Mouse (Mus musculus) olfactory bulb, adult 2 months (tissue): ENCODE measurements around the gene Tmem117. TPM values are rescaled to one million over a fixed set of nuclear protein-coding genes. Genes with fewer than 3 reads are reported as not detected.

Source experiments
- H3K27ac ChIP-seq: fragments of 200-500 bp; 2 replicates; pipeline ENCODE4 v1.5.1; 2012; ENCODE audit warnings: low read depth, low read length; ENCODE audit not compliant: insufficient read depth
- H3K4me1 ChIP-seq: fragments of 200-500 bp; 2 replicates; pipeline ENCODE4 v1.6.1; 2012; ENCODE audit warnings: low read length; ENCODE audit not compliant: control insufficient read depth, insufficient read depth
- H3K4me3 ChIP-seq: fragments of 200-500 bp; 2 replicates; pipeline ENCODE4 v1.5.1; 2012; ENCODE audit warnings: mild to moderate bottlenecking, low read depth, low read length, moderate library complexity; ENCODE audit not compliant: insufficient read depth
- CTCF ChIP-seq: fragments of 200-500 bp; IDR thresholded peaks from 2 replicates; pipeline ENCODE4 v1.5.1; 2012; ENCODE audit warnings: low read depth, mild to moderate bottlenecking, low read length, moderate library complexity; ENCODE audit not compliant: insufficient read depth
- POLR2A ChIP-seq: fragments of 200-500 bp; IDR thresholded peaks from 2 replicates; pipeline ENCODE4 v1.6.1; 2012; ENCODE audit warnings: mild to moderate bottlenecking, low read depth, low read length, moderate library complexity; ENCODE audit not compliant: insufficient read depth
- WGBS: fragments of 180-500 bp; shearing (Covaris S2); methylation state at CpG from one replicate; pipeline ENCODE4 v1.1.7; 2018; 5-methylcytosine and 5-hydroxymethylcytosine counted together
- polyA plus RNA-seq: library from polyadenylated mRNA; stranded (reverse); fragments of >200 nt; gene quantifications from 2 replicates; pipeline ENCODE4 v1.2.4, GENCODE M21; 2012; ENCODE audit warnings: low replicate concordance; ENCODE audit not compliant: missing spikeins, insufficient read depth, insufficient read length

Tmem117 gene
- not detected in 2 replicates for polyA plus RNA-seq

- TF ChIP-seq CTCF (no peak), POLR2A (no peak)
- H3K27ac ChIP-seq, result peak within 1 kb of the TSS; percentile 71
- 4% methylated on average over 96 of the region's 96 CpGs for WGBS
- peak within 1 kb of the TSS; percentile 69 for H3K4me3 ChIP-seq
- peaks cover 5% of the 10 kb centered on the region; the same call in 1 of the 2 replicates for H3K4me1 ChIP-seq
These were observed at the start of gene Tmem117 for GRCm38 (mm10) chr15:94628830-94629601. TSS of gene Tmem117 (plus strand) at chr15:94629232.

GRCm38 (mm10) chr15:94582000-94582593, 46.9 kb upstream of the Tmem117 start:
- 41% methylated on average over 7 of the region's 7 CpGs for WGBS
- H3K27ac ChIP-seq, result no peak overlapping the region
- peaks cover 2% of the 10 kb centered on the region; the same call in 1 of the 2 replicates for H3K4me1 ChIP-seq
- TF ChIP-seq POLR2A (no peak), CTCF (no peak)
- H3K4me3 ChIP-seq, result no peak overlapping the region

- TF ChIP-seq POLR2A (no peak), CTCF (no peak)
- Histone ChIP-seq H3K4me3 (no peak overlapping the region), H3K27ac (no peak overlapping the region), H3K4me1 (peaks cover 4% of the 10 kb centered on the region; the same call in 1 of the 2 replicates)
- 85% methylated on average over 10 of the region's 10 CpGs for WGBS
These were observed 45.9 kb upstream of the Tmem117 start for GRCm38 (mm10) chr15:94583153-94583552.

GRCm38 (mm10) chr15:94584738-94585137, 44.3 kb upstream of the Tmem117 start:
- Histone ChIP-seq H3K4me1 (peaks cover 4% of the 10 kb centered on the region; the same call in 1 of the 2 replicates), H3K27ac (no peak overlapping the region), H3K4me3 (no peak overlapping the region)
- 85% methylated on average over 4 of the region's 4 CpGs for WGBS
- TF ChIP-seq CTCF, result no peak
- no peak for TF ChIP-seq POLR2A

GRCm38 (mm10) chr15:94587826-94588715, 41.0 kb upstream of the Tmem117 start:
- H3K4me1 ChIP-seq, result peaks cover 4% of the 10 kb centered on the region; the same call in 1 of the 2 replicates
- TF ChIP-seq POLR2A, result no peak
- TF ChIP-seq CTCF, result no peak
- H3K4me3 ChIP-seq, result no peak overlapping the region
- WGBS, result 74% methylated on average over 9 of the region's 9 CpGs
- H3K27ac ChIP-seq, result no peak overlapping the region

GRCm38 (mm10) chr15:94589219-94590075, 39.6 kb upstream of the Tmem117 start, which contains the start of gene Twf1:
TSS of gene Twf1 (minus strand) at chr15:94589889.
- TF ChIP-seq CTCF (no peak), POLR2A (peak; percentile 69; the same call in 1 of the 2 replicates)
- Histone ChIP-seq H3K4me3 (peak within 1 kb of the TSS; percentile 85), H3K27ac (peak within 1 kb of the TSS; percentile 53; the same call in 1 of the 2 replicates), H3K4me1 (peaks cover 4% of the 10 kb centered on the region; the same call in 1 of the 2 replicates)
- under 1% methylated on average over 70 of the region's 70 CpGs for WGBS

- peak overlapping the region; percentile 40 for H3K4me3 ChIP-seq
- peaks cover 4% of the 10 kb centered on the region; the same call in 1 of the 2 replicates for H3K4me1 ChIP-seq
- TF ChIP-seq POLR2A (no peak), CTCF (no peak)
- whole genome bisulfite sequencing, result 8% methylated on average over 8 of the region's 8 CpGs
- 0 out of 2 replicates have a peak overlapping the region, but pooled peaks have one; percentile 53 for H3K27ac ChIP-seq
These were observed 38.9 kb upstream of the Tmem117 start for GRCm38 (mm10) chr15:94590083-94590482.
